Mouse (Mus musculus) adrenal gland, adult 18-20 months (tissue): ENCODE results near the gene Hist2h2aa1. TPM values are rescaled to one million over a fixed set of nuclear protein-coding genes. Genes with fewer than 3 reads are reported as not detected.
A peak's percentile ranks its signal among the peaks of the same experiment; 100 is the strongest.
"Not testable (repeated sequence)": the region's sequence is repeated elsewhere in the genome, so short reads cannot be mapped to it uniquely, and the experiment has no call there.

Experiments
- DNase-seq, 2 experiments: peaks; one replicate each; pipeline ENCODE4 v3.0.0; 2021 to 2022; ENCODE audit warnings: low spot score in 2 of 2
- microRNA-seq, 2 experiments: library from miRNA; unstranded; fragments of <30 nt; microRNA quantifications; one replicate each; pipeline ENCODE4 v1.2.0; 2021; ENCODE audit warnings: borderline number of aligned reads in 2 of 2
- total RNA-seq, 2 experiments: library from RNA; stranded (reverse); gene quantifications; 1 replicate in 1 of 2; 2 replicates in 1 of 2; pipeline ENCODE4 v1.2.3; 2021

Gene Hist2h2aa1
- total RNA-seq, 2 experiments from 2014 or later, result 7.7 to 9.6 TPM

- DNase-seq, result peak; percentile 81 to 85
Measured at GRCm38 (mm10) chr3:96269511-96270474, 24.5 kb downstream of the Hist2h2aa1 start, which contains the start of gene Hist2h2bb. Gene Hist2h2bb, plus strand, starts transcription at chr3:96269752.

GRCm38 (mm10) chr3:96273591-96274465 is 28.5 kb downstream of the Hist2h2aa1 start:
- DNase-seq, result no peak

- DNase-seq, result no peak
Measured at GRCm38 (mm10) chr3:96277428-96277799, 32.1 kb downstream of the Hist2h2aa1 start.

GRCm38 (mm10) chr3:96277800-96278624 is 32.7 kb downstream of the Hist2h2aa1 start:
- peak; percentile 86 to 88 for DNase-seq

GRCm38 (mm10) chr3:96280660-96281059 is 35.4 kb downstream of the Hist2h2aa1 start:
- no peak for DNase-seq

GRCm38 (mm10) chr3:96284457-96284856 is 39.2 kb downstream of the Hist2h2aa1 start:
- DNase-seq, result no peak

- DNase-seq, result not testable (repeated sequence)
Measured at GRCm38 (mm10) chr3:96287334-96287733, 42.0 kb downstream of the Hist2h2aa1 start.

- DNase-seq, result no peak
Measured at GRCm38 (mm10) chr3:96289201-96289600, 43.9 kb downstream of the Hist2h2aa1 start.

- DNase-seq, result not testable (repeated sequence)
Measured at GRCm38 (mm10) chr3:96290727-96291126, 45.4 kb downstream of the Hist2h2aa1 start.

- DNase-seq, result no peak
Measured at GRCm38 (mm10) chr3:96292641-96293040, 47.3 kb downstream of the Hist2h2aa1 start.

GRCm38 (mm10) chr3:96293368-96293767 is 48.1 kb downstream of the Hist2h2aa1 start:
- DNase-seq, result no peak

GRCm38 (mm10) chr3:96293787-96294186 is 48.5 kb downstream of the Hist2h2aa1 start, which contains the start of gene Fcgr1:
Gene Fcgr1, minus strand, starts transcription at chr3:96293969.
- no peak for DNase-seq

Small RNA genes lying within 50 kb of the gene (microRNA-seq; reads per million reads assigned to microRNA genes)
- gene Gm44492, result 0 reads per million in 2 experiments
- gene Gm47311, result 0 reads per million in 2 experiments
- 0 reads per million in 2 experiments for gene Gm47313

Other genes starting within 250 kb of the Hist2h2aa1 start
- gene Plekho1, start 249.5 kb upstream of the Hist2h2aa1 start, total RNA-seq, result 10 to 100 TPM; 20.9 to 32.2 TPM
- gene Vps45, start 187.0 kb upstream of the Hist2h2aa1 start, total RNA-seq, result 10 to 100 TPM; 26.4 to 31.4 TPM
- gene Otud7b, start 141.0 kb upstream of the Hist2h2aa1 start, total RNA-seq, result 10 to 100 TPM; 32.1 to 35.0 TPM
- gene Mtmr11, start 83.5 kb upstream of the Hist2h2aa1 start, total RNA-seq, result 10 to 100 TPM; 19.4 to 28.7 TPM
- 10 to 100 TPM; 56.6 to 57.0 TPM for gene Sf3b4, start 73.2 kb upstream of the Hist2h2aa1 start, total RNA-seq
- 1 to 10 TPM; 9.3 to 9.4 TPM for gene Sv2a, start 64.3 kb upstream of the Hist2h2aa1 start, total RNA-seq
- 10 to 100 TPM; 30.3 to 35.8 TPM for gene Bola1, start 25.8 kb upstream of the Hist2h2aa1 start, total RNA-seq
- 1 to 10 TPM; 4.9 to 5.1 TPM for gene Hist2h2ab, start 25.6 kb upstream of the Hist2h2aa1 start, total RNA-seq
- gene Hist2h2ac, start 24.6 kb upstream of the Hist2h2aa1 start, total RNA-seq, result 10 to 100 TPM; 37.8 to 39.8 TPM
- 10 to 100 TPM; 17.3 to 19.9 TPM for gene Hist2h2be, start 24.4 kb upstream of the Hist2h2aa1 start, total RNA-seq
- 10 to 100 TPM; 17.4 to 18.8 TPM for gene Hist2h3c2, start 6.4 kb upstream of the Hist2h2aa1 start, total RNA-seq
- 100 to 1,000 TPM; 358 to 442 TPM for gene Hist2h2aa2, start 5.2 kb upstream of the Hist2h2aa1 start, total RNA-seq
- not detected for gene Hist2h3c1, start 1.2 kb downstream of the Hist2h2aa1 start, total RNA-seq
- gene Hist2h4, start 17.8 kb downstream of the Hist2h2aa1 start, total RNA-seq, result 10 to 100 TPM; 21.2 to 22.1 TPM
- gene Hist2h3b, start 23.2 kb downstream of the Hist2h2aa1 start, total RNA-seq, result 10 to 100 TPM; 37.9 to 43.2 TPM
- 10 to 100 TPM; 52.7 to 54.1 TPM for gene Hist2h2bb, start 24.3 kb downstream of the Hist2h2aa1 start, total RNA-seq
- 1 to 10 TPM; 2.0 to 3.3 TPM for gene Fcgr1, start 48.5 kb downstream of the Hist2h2aa1 start, total RNA-seq
- gene BC107364, start 206.8 kb downstream of the Hist2h2aa1 start, total RNA-seq, result not detected